Mouse (Mus musculus) olfactory bulb, adult 2 months (tissue): ENCODE data around the gene Ppip5k1. TPM values are rescaled to one million over a fixed set of nuclear protein-coding genes. Genes with fewer than 3 reads are reported as not detected.
"Not testable (repeated sequence)": the region's sequence is repeated elsewhere in the genome, so short reads cannot be mapped to it uniquely, and the experiment has no call there.

ENCODE experiments used
- H3K27ac ChIP-seq: fragments of 200-500 bp; 2 replicates; pipeline ENCODE4 v1.5.1; 2012; ENCODE audit warnings: low read depth, low read length; ENCODE audit not compliant: insufficient read depth
- H3K4me1 ChIP-seq: fragments of 200-500 bp; 2 replicates; pipeline ENCODE4 v1.6.1; 2012; ENCODE audit warnings: low read length; ENCODE audit not compliant: control insufficient read depth, insufficient read depth
- H3K4me3 ChIP-seq: fragments of 200-500 bp; 2 replicates; pipeline ENCODE4 v1.5.1; 2012; ENCODE audit warnings: mild to moderate bottlenecking, low read depth, low read length, moderate library complexity; ENCODE audit not compliant: insufficient read depth
- CTCF ChIP-seq: fragments of 200-500 bp; IDR thresholded peaks from 2 replicates; pipeline ENCODE4 v1.5.1; 2012; ENCODE audit warnings: low read depth, mild to moderate bottlenecking, low read length, moderate library complexity; ENCODE audit not compliant: insufficient read depth
- POLR2A ChIP-seq: fragments of 200-500 bp; IDR thresholded peaks from 2 replicates; pipeline ENCODE4 v1.6.1; 2012; ENCODE audit warnings: mild to moderate bottlenecking, low read depth, low read length, moderate library complexity; ENCODE audit not compliant: insufficient read depth
- WGBS: fragments of 180-500 bp; shearing (Covaris S2); methylation state at CpG from one replicate; pipeline ENCODE4 v1.1.7; 2018; 5-methylcytosine and 5-hydroxymethylcytosine counted together
- polyA plus RNA-seq: library from polyadenylated mRNA; stranded (reverse); fragments of >200 nt; gene quantifications from 2 replicates; pipeline ENCODE4 v1.2.4, GENCODE M21; 2012; ENCODE audit warnings: low replicate concordance; ENCODE audit not compliant: missing spikeins, insufficient read depth, insufficient read length

Ppip5k1 gene
- polyA plus RNA-seq = 355 TPM in 1 of 2 replicates, not detected in the other

DNA sequence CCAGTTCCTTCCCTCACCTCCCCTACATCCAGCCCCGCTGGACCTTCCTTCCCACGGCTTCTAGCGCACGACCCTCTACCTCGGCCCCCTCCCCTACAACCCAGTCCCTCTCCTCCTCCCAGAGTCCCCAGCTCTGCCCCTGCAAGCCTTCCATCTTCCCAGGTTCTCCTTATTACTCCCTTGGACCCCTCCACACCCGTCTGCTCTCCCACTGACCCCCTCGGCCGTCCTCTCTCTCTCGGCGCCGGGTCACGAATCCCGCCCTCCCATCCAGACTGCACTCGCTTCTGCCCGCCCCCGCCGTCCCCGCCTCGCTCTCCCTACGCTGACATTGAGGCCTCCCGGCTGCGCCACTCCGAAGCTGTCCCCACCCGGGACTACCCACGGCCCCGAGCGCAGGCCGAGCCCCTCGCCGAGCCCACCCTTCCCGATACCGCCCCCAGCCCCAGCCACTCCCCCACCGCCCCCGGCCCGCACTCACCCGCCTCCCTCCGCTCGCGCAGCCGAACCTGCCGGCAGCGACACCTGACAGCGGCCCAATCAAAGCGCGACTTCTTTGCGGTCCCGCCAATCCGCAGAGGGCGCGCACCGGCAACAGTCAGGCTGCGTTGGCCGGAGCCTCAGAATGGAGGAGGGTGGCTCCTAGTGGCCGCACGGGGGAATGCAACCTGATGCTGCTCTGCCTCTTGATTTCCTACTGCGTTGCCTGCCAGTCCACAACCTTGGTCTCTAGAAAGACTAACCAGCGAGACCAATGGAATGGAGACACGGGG is at the start of gene Ppip5k1:
Gene Ppip5k1 (minus strand): TSS at position 577 of the 773 bp plus-strand sequence.
- Histone ChIP-seq H3K27ac (peak within 1 kb of the TSS; percentile 82), H3K4me1 (peaks cover 16% of the 10 kb centered on the region), H3K4me3 (peak within 1 kb of the TSS; percentile 82)
- TF ChIP-seq POLR2A = peak; percentile 33; the same call in 1 of the 2 replicates
- peak; percentile 88 for TF ChIP-seq CTCF
- WGBS = 1% methylated on average over 58 of the region's 58 CpGs

DNA sequence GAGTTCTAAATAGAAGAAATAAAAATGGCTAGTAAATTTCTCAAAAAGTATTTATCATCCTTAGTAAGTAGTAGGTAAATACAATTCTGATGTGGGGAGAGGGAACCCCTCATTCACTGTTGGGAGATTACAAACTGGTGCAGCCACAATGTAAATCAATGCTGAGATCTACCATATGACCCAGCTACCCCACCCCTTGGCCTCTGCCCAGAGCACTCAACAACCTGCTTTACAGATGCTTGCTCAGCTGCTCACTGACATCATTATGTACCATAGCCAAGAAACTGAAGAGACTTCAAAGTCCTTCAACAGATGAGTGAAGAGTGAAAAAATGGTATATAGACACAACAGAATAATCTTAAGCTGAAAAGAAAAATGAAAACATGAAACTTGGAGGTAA is 48.1 kb upstream of the Ppip5k1 start:
- Histone ChIP-seq H3K4me3 (no peak overlapping the region), H3K4me1 (no peaks in the 10 kb centered on the region), H3K27ac (no peak overlapping the region)
- no peak for TF ChIP-seq CTCF
- no peak for TF ChIP-seq POLR2A

DNA sequence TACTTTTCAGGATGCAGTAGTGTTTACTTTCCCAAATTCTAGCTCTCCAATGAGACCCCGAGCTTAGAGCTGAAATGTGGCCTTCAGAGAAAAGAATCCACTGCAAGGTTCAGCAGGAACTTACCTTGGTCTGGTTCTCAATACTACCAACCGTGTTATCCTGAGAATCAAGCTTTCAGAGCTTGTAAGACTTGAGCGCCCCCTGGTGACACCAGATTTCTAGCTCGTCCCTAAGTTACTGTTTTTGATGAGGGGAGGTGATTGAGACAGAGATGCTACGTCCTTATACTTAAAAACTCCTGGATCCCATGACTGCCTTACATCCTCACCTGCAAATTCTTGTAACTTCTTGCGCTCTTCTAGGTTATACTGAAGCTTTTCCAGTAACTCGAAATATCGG is 41.4 kb upstream of the Ppip5k1 start:
- WGBS = 13% methylated on average over 8 of the region's 8 CpGs
- no peaks in the 10 kb centered on the region for H3K4me1 ChIP-seq
- no peak overlapping the region for H3K27ac ChIP-seq
- TF ChIP-seq CTCF (no peak), POLR2A (no peak)
- no peak overlapping the region for H3K4me3 ChIP-seq

DNA sequence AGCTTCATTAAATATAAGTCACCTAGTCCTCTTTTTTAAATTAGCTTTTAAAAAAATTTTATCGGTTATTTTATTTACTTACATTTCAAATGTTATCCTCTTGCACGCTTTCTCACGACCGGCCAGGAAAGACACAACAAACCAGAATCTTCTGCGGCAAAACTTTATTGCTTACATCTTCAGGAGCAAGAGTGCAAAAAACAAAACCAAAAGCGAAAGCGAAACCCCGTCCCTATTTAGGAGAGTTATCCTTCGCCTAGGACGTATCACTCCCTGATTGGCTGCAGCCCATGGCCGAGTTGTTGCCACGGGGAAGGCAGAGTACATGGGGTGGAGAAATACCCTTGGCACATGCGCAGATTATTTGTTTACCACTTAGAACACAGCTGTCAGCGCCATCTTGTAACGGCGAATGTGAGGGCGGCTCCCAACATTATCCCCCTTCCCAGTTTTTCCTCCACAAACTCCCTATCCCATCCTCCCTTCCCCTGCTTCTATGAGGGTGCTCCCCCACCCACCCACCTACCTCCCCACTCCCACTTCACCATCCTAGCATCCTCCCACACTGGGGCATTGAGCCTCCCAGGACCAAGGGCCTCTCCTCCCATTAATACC is 31.9 kb upstream of the Ppip5k1 start, which contains the start of gene Strc:
Gene Strc (minus strand): TSS at position 208 of the 615 bp plus-strand sequence.
- H3K4me3 ChIP-seq, H3K4me1 ChIP-seq, H3K27ac ChIP-seq: not testable (repeated sequence)
- WGBS = 91% methylated on average over 16 of the region's 17 CpGs

DNA sequence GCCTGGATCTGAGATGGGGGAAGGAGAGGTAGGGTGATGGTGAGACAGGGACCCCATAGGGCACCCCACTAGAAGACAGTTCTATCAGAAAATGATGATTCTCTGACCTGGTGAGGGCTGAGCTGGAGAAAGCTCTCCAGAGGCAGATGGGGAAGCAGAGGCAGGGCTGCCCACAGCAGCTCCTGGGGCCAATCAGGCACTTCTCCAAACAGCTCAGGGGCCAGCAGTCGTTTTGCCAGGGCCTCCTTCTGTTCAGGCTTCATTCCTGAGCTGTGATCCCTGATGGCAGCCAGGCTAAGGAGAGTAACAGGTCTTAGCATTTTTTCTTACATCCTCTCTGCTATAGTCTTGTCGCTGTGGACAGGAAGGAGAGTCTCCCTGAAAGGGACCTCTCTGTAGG is 19.6 kb upstream of the Ppip5k1 start:
- TF ChIP-seq CTCF = no peak
- no peak for TF ChIP-seq POLR2A
- Histone ChIP-seq H3K4me1 (no peaks in the 10 kb centered on the region), H3K4me3 (no peak overlapping the region), H3K27ac (no peak overlapping the region)
- WGBS = 65% methylated on average over 2 of the region's 2 CpGs

DNA sequence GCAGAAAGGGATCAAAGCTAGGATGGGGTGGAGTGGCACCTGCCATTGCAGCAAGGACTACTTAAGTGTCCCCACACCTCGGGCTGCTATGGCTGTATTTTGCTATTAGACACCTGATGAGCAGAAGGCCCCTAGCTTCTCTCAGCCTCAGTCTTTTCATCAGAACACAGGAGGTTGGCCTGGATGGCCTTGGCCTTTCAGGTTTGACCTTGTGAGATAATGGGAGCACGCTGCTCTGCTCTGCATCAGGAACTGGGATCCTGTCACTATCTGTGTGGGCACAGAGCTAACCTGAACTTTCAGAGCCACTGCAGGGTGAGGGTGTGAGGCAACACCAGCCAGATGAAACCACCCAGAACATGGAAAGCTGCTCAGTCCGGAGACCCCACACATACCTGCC is 17.1 kb upstream of the Ppip5k1 start:
- no peak overlapping the region for H3K27ac ChIP-seq
- 85% methylated on average over 3 of the region's 3 CpGs for WGBS
- no peaks in the 10 kb centered on the region for H3K4me1 ChIP-seq
- TF ChIP-seq POLR2A = no peak
- TF ChIP-seq CTCF = no peak
- H3K4me3 ChIP-seq = no peak overlapping the region

DNA sequence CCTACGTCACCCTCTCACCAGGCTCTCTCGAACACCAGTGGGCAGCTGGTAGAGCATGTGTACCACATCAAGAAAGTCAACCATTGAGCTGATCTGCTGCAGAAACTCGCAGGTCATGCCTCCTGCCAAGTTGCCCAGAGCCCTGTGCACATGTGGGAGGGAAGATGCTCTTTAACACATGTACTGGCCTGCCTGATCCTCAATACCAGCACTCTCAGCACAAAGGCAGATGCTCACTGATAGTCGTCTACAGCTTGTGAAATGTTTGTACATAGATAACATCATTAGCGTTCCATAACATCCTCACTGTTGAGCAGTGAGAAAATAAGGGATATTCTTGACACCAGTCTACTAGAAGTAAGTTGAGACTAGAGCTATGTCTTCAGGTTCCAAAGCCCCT is 15.7 kb upstream of the Ppip5k1 start:
- Histone ChIP-seq H3K27ac (no peak overlapping the region), H3K4me1 (no peaks in the 10 kb centered on the region), H3K4me3 (no peak overlapping the region)
- 87% methylated on average over 5 of the region's 5 CpGs for WGBS
- TF ChIP-seq POLR2A = no peak
- TF ChIP-seq CTCF = no peak

DNA sequence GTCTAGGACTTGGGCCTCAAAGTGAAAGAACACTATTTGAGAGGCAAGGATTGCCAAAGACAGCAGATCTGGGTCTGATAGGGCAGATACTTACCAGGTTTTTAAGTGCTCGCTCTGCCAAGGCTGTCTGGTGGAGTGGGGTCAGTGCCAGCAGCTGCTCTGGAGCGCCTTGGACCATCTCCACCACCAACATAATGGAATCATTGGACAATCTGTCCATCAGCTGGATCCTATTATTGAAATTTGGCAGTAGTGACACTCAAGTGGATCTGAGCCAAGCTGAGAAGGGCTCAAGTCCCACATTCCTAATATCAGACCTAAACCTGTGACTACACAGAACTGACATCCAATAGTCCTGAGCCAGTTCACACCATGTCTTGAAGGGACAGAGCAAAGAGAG is 13.6 kb upstream of the Ppip5k1 start:
- 54% methylated on average over 2 of the region's 2 CpGs for WGBS
- Histone ChIP-seq H3K27ac (no peak overlapping the region), H3K4me1 (no peaks in the 10 kb centered on the region), H3K4me3 (no peak overlapping the region)
- TF ChIP-seq POLR2A = no peak
- TF ChIP-seq CTCF = no peak

DNA sequence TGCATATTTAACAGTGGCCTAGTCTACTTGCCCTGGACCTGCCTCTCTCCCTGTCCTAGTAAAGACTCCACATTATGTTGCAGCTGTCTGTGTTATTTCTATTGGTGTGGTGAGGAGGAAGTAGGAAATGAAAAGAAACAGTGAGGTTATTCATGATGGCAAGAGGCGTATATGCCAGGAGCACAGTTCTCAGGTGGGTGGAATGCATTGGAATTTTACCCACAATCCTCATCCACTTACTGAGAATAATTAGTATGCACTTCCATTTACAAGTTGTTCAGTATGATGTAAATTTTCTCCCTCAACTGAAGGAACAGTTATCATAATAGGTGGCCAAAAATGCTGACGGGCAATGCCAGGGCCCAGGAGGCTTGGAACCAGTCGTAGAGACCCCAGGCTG is 8.5 kb upstream of the Ppip5k1 start:
- Histone ChIP-seq H3K4me1 (peaks cover 6% of the 10 kb centered on the region), H3K27ac (no peak overlapping the region), H3K4me3 (no peak overlapping the region)
- TF ChIP-seq POLR2A (no peak), CTCF (no peak)
- 53% methylated on average over 3 of the region's 3 CpGs for WGBS

DNA sequence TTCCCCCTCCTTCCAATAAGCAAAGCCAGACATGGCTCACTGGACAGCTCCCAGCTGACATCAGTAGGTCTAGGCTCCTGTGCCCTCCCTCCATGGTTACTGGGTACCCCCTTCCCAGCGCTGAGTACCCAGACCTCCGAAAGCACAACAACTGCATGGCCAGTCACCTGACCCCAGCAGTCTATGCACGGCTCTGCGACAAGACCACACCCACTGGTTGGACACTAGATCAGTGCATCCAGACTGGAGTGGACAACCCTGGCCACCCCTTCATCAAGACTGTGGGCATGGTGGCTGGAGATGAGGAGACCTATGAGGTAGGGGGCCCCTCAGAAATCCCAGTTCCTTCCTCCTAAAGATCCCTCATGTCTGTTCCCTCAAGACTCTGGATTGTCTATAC is 4.3 kb upstream of the Ppip5k1 start:
- Histone ChIP-seq H3K27ac (no peak overlapping the region), H3K4me3 (peak overlapping the region; percentile 15; the same call in 1 of the 2 replicates), H3K4me1 (peaks cover 13% of the 10 kb centered on the region)
- no peak for TF ChIP-seq CTCF
- WGBS = 52% methylated on average over 4 of the region's 4 CpGs
